Mouse (Mus musculus): ENCODE data around the gene Rnf39.

DNA sequence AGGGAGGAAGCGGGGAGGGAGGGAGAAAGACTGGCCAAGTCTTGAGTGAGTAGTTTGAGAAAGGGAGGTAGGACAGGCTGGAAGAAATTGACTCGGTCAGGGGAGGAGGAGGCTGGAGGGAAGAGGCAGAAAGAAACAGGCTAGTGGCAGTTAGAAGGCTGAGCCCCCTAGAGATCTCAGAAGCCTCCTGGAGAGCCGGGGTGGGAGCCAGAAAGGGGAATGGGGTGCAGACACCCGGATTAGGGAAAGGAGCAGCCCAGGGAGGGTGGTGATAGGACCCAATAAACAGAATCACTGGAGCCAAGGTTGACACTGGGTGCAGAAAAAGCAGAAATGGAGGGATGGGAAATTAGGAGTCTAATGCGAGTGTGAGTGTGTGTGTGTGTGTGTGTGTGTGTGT, 973 bp downstream of the Rnf39 start:
- TF ChIP-seq CTCF (IDR thresholded peaks at IDR 0.05; ENCODE audit: borderline replicate concordance, insufficient read depth, low read length) (no peak), POLR2A (IDR thresholded peaks at IDR 0.05; ENCODE audit: low read depth, low read length) (no peak)

All from embryonic fibroblast, embryonic 13.5 days (primary cell).